Mouse (Mus musculus) myocyte (in vitro differentiated cells): Measurements from ENCODE around the gene Tbrg4. TPM values are rescaled to one million over a fixed set of nuclear protein-coding genes. Genes with fewer than 3 reads are reported as not detected.

ENCODE experiments used
- H3K27me3 ChIP-seq: one replicate; pipeline ENCODE4 v1.6.1; 2011; ENCODE audit not compliant: control insufficient read depth, insufficient read depth, insufficient read length
- H3K36me3 ChIP-seq: one replicate; pipeline ENCODE4 v1.6.1; 2011; ENCODE audit not compliant: control insufficient read depth, insufficient read depth
- H3K4me2 ChIP-seq: one replicate; pipeline ENCODE4 v1.6.1; 2011; ENCODE audit warnings: low read depth, control low read depth
- H3K4me3 ChIP-seq: one replicate; pipeline ENCODE4 v1.5.1; 2011; ENCODE audit warnings: mild to moderate bottlenecking, control low read depth, moderate library complexity
- H3K79me2 ChIP-seq: one replicate; pipeline ENCODE4 v1.6.1; 2011; ENCODE audit not compliant: control insufficient read depth, insufficient read depth
- H3ac ChIP-seq: one replicate; pipeline ENCODE4 v1.6.1; 2011; ENCODE audit not compliant: control insufficient read depth, insufficient read length
- CEBPB ChIP-seq: IDR thresholded peaks from 2 replicates; pipeline ENCODE4 v1.6.1; 2011; ENCODE audit warnings: mild to moderate bottlenecking, moderate library complexity; ENCODE audit not compliant: poor library complexity, insufficient read depth, severe bottlenecking
- E2F4 ChIP-seq: IDR thresholded peaks from one replicate; pipeline ENCODE4 v1.6.1; 2011; ENCODE audit warnings: mild to moderate bottlenecking, control low read depth, moderate library complexity; ENCODE audit not compliant: insufficient read depth
- MAX ChIP-seq: IDR thresholded peaks from one replicate; pipeline ENCODE4 v1.6.1; 2011; ENCODE audit warnings: low read depth, mild to moderate bottlenecking, control low read depth
- MYOD1 ChIP-seq, 3 experiments: IDR thresholded peaks; one replicate each; pipeline ENCODE4 v1.6.1; 2011; ENCODE audit warnings: control low read depth in 2 of 3, low read depth in 2 of 3, mild to moderate bottlenecking in 2 of 3, moderate library complexity in 1 of 3; ENCODE audit not compliant: insufficient read length in 2 of 3, control insufficient read depth in 1 of 3
- MYOG ChIP-seq, 3 experiments: IDR thresholded peaks; one replicate each; pipeline ENCODE4 v1.6.1; 2011; ENCODE audit warnings: control low read depth in 2 of 3, low read depth in 2 of 3, mild to moderate bottlenecking in 2 of 3; ENCODE audit not compliant: insufficient read length in 2 of 3, control insufficient read depth in 1 of 3, insufficient read depth in 1 of 3
- POLR2A ChIP-seq: IDR thresholded peaks from one replicate; pipeline ENCODE4 v1.6.1; 2011; ENCODE audit warnings: low read depth, mild to moderate bottlenecking, control low read depth, moderate library complexity; ENCODE audit not compliant: insufficient read length
- POLR2AphosphoS2 ChIP-seq: IDR thresholded peaks from one replicate; pipeline ENCODE4 v1.6.1; 2011; ENCODE audit warnings: low read depth, control low read depth; ENCODE audit not compliant: insufficient read length
- REST ChIP-seq: IDR thresholded peaks from one replicate; pipeline ENCODE4 v1.6.1; 2011; ENCODE audit warnings: mild to moderate bottlenecking, control low read depth, moderate library complexity; ENCODE audit not compliant: insufficient read depth, insufficient read length
- SRF ChIP-seq: IDR thresholded peaks from one replicate; pipeline ENCODE4 v1.6.1; 2011; ENCODE audit warnings: low read depth; ENCODE audit not compliant: control insufficient read depth, insufficient read length
- TCF12 ChIP-seq: IDR thresholded peaks from one replicate; pipeline ENCODE4 v1.6.1; 2011; ENCODE audit warnings: mild to moderate bottlenecking, control low read depth; ENCODE audit not compliant: poor library complexity, insufficient read depth, severe bottlenecking
- TCF3 ChIP-seq: IDR thresholded peaks from one replicate; pipeline ENCODE4 v1.6.1; 2011; ENCODE audit warnings: low read depth, control low read depth; ENCODE audit not compliant: insufficient read length
- USF1 ChIP-seq: IDR thresholded peaks from one replicate; pipeline ENCODE4 v1.6.1; 2011; ENCODE audit warnings: low read depth, mild to moderate bottlenecking, control low read depth, moderate library complexity
- polyA plus RNA-seq: library from polyadenylated mRNA; unstranded; fragments of >200 nt; fragmentation: generic; extraction: Trizol; gene quantifications from one replicate; pipeline ENCODE4 v1.2.1, GENCODE M21; 2012; ENCODE audit warnings: missing spikeins

Gene Tbrg4
- polyA plus RNA-seq: 71.7 TPM

DNA sequence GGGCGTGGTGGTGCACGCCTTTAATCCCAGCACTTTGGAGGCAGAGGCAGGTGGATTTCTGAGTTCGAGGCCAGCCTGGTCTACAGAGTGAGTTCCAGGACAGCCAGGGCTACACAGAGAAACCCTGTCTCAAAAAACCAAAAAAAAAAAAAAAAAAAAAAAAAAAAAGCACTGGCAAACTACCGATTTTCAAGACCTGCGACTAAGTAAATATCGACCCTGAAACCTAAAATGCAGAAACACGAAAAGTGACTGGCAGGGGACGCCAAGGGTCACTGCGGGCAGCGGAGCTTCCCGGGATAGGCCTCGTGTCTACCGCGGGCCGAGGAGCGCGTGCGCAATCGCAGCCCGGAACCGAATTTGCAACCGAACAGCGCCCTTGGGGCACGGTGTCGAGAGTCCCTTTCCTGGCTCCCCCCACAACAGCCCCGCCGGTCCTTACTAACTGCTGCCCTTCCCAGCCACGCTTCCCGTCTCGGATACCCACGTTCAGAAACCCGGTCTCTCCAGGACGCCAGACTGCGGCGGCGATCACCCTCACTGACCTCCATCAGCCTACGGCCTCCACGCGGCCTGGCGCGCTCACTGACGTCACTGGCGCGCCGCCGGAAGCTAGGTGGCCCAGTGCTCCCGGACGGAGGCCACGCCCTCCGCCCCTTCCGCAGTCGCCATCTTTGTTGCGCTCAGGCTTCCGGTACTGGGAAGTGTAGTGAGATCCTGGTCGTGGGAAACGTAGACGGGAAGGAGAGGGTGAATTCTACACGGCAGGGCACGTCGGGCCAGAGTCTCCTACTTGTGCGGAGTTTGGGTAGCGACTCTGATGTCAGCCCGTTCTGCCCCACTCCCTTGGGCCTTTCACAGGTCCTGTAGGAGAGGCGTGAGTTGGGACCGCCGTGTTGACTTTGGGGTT, at the start of gene Tbrg4:
TSS of gene Tbrg4 (minus strand) at position 590 of the 910 bp plus-strand sequence.
- Histone ChIP-seq H3K4me2 (peak within 1 kb of the TSS; percentile 98), H3K4me3 (peak within 1 kb of the TSS; percentile 98), H3ac (peak within 1 kb of the TSS; percentile 54), H3K36me3 (peaks cover 23% of the 10 kb centered on the region), H3K27me3 (no peaks in the 10 kb centered on the region), H3K79me2 (peaks cover 51% of the 10 kb centered on the region)
- TF ChIP-seq REST: no peak
- TF ChIP-seq POLR2A: peak; percentile 82
- TF ChIP-seq E2F4: no peak
- peak; percentile 88 for TF ChIP-seq POLR2AphosphoS2
- peak; percentile 83 for TF ChIP-seq MAX
- TF ChIP-seq USF1: no peak
- no peak for TF ChIP-seq CEBPB
- TF ChIP-seq MYOD1 (IDR thresholded peaks at IDR 0.05; ENCODE audit: control insufficient read depth in 1 of 3, insufficient read length in 2 of 3, low read depth in 2 of 3): no peak
- TF ChIP-seq SRF: peak; percentile 67
- peak in 1 of 3 experiments; percentile 11 for TF ChIP-seq MYOG (IDR thresholded peaks at IDR 0.05; ENCODE audit: control insufficient read depth in 1 of 3, insufficient read depth in 1 of 3, insufficient read length in 2 of 3, low read depth in 2 of 3)

DNA sequence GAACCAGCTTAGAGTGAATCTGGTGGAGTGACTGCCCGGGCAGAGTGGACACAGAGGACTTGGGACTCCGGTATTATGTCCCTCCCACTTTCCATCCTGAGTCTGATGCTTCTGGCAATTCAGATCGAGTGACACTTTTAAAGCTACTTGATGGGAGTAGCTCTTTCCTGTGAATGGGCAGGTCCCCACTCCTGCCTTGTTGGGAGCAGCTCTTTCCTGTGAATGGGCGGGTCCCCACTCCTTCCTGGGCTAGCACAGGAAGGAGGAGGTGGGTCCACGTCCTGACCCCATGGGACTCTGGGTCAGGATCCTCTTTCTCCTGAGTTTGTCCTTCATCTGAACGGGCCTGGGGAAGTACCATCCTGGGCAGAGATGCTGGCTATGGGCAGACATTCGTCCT, 49.5 kb upstream of the Tbrg4 start:
- H3K4me3 ChIP-seq: no peak overlapping the region
- no peaks in the 10 kb centered on the region for H3K27me3 ChIP-seq
- TF ChIP-seq REST: no peak
- H3K79me2 ChIP-seq: no peaks in the 10 kb centered on the region
- H3ac ChIP-seq: no peak overlapping the region
- H3K4me2 ChIP-seq: no peak overlapping the region
- H3K36me3 ChIP-seq: no peaks in the 10 kb centered on the region

DNA sequence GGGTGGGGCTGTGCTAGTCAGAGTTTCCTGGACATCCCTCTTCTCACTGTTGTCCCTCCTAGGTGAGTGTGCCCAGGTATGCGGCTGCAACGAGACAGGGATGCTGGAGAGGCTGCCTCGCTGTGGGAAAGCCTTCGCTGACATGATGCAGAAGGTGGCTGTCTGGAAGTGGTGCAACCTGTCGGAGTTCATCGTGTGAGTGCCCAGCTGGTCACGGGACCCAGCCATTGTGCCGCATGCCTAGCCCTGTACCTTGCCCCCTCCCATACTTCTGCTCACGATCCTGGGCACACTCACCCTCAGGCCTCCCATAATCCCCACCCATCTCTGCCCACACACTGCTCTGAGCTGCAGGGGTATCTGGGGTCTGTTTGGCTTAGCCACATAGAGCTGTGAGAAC, 48.8 kb upstream of the Tbrg4 start:
- Histone ChIP-seq H3ac (no peak overlapping the region), H3K36me3 (no peaks in the 10 kb centered on the region), H3K27me3 (no peaks in the 10 kb centered on the region), H3K79me2 (no peaks in the 10 kb centered on the region), H3K4me3 (no peak overlapping the region), H3K4me2 (no peak overlapping the region)
- TF ChIP-seq POLR2A: no peak
- no peak for TF ChIP-seq MYOD1 (IDR thresholded peaks at IDR 0.05; ENCODE audit: control insufficient read depth in 1 of 3, insufficient read length in 2 of 3, low read depth in 2 of 3)
- no peak for TF ChIP-seq SRF
- TF ChIP-seq MAX: no peak
- TF ChIP-seq POLR2AphosphoS2: no peak
- TF ChIP-seq MYOG (IDR thresholded peaks at IDR 0.05; ENCODE audit: control insufficient read depth in 1 of 3, insufficient read depth in 1 of 3, insufficient read length in 2 of 3, low read depth in 2 of 3): no peak
- no peak for TF ChIP-seq TCF12
- no peak for TF ChIP-seq USF1
- TF ChIP-seq E2F4: no peak
- no peak for TF ChIP-seq CEBPB
- TF ChIP-seq TCF3: no peak
- TF ChIP-seq REST: no peak

DNA sequence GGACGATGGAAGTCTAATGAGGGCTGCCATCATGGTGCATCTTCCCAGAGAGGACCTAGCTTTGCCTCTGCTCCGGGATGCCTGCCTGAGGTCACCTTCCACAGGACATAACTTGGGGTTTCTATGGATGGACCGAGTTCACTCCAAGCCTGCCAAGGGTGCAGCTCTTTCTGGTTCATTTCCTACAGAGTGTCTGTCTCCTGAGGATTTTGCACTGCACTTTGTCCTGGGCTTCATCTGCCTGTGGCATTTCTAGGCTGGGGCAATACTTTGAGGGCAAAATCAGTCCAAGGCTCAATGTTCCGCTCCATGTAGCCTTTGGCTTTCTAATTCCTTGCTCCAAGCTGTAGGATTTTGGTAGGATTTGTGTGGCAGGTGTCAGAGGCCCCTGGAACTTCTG, 45.0 kb upstream of the Tbrg4 start:
- H3ac ChIP-seq: no peak overlapping the region
- no peaks in the 10 kb centered on the region for H3K27me3 ChIP-seq
- TF ChIP-seq MYOD1 (IDR thresholded peaks at IDR 0.05; ENCODE audit: control insufficient read depth in 1 of 3, insufficient read length in 2 of 3, low read depth in 2 of 3): no peak
- TF ChIP-seq REST: no peak
- TF ChIP-seq CEBPB: no peak
- no peak for TF ChIP-seq MAX
- TF ChIP-seq SRF: no peak
- no peak for TF ChIP-seq TCF3
- no peak for TF ChIP-seq POLR2AphosphoS2
- no peak for TF ChIP-seq E2F4
- no peak for TF ChIP-seq MYOG (IDR thresholded peaks at IDR 0.05; ENCODE audit: control insufficient read depth in 1 of 3, insufficient read depth in 1 of 3, insufficient read length in 2 of 3, low read depth in 2 of 3)
- no peak for TF ChIP-seq USF1
- TF ChIP-seq TCF12: no peak
- no peak for TF ChIP-seq POLR2A
- H3K79me2 ChIP-seq: no peaks in the 10 kb centered on the region
- no peaks in the 10 kb centered on the region for H3K36me3 ChIP-seq
- H3K4me3 ChIP-seq: no peak overlapping the region
- no peak overlapping the region for H3K4me2 ChIP-seq

DNA sequence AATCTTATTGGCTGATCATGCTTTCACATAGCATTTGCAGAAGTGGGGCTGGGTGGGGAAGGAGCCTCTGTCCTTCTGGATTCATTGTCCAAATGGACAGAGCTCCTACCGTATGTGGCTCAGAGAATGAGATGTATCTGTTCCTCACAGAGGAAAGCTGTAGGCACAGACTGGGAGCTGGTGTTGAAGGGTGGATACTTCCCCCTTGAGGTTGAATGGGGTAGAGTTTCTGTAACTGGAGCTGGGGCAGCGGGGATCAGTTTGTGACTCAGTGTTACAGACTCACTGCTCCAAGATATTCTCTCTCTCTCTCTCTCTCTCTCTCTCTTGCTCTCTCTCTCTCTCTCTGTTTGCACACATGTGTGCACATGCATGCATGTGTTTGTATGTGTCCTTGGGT, 44.2 kb upstream of the Tbrg4 start:
- no peak overlapping the region for H3K4me2 ChIP-seq

More for the DNA sequence above, 44.2 kb upstream of the Tbrg4 start:
- Histone ChIP-seq H3K36me3 (no peaks in the 10 kb centered on the region), H3ac (no peak overlapping the region), H3K4me3 (no peak overlapping the region), H3K27me3 (no peaks in the 10 kb centered on the region), H3K79me2 (no peaks in the 10 kb centered on the region)
- no peak for TF ChIP-seq TCF12
- TF ChIP-seq TCF3: no peak
- TF ChIP-seq MAX: no peak
- no peak for TF ChIP-seq USF1
